Mouse (Mus musculus): Measurements from ENCODE around the gene Olfr704.

GRCm38 (mm10) chr7:106843060-106843459 is 19.9 kb upstream of the Olfr704 start, which contains the start of gene Olfr703:
- TF ChIP-seq POLR2A (IDR thresholded peaks at IDR 0.05; ENCODE audit: insufficient read depth, low read depth, low read length) (no peak), CTCF (IDR thresholded peaks at IDR 0.05; ENCODE audit: insufficient read depth, low read depth, low read length) (no peak)
